Mouse (Mus musculus) C2C12 (cell line): ENCODE measurements around the gene Platr17.
A peak's percentile ranks its signal among the peaks of the same experiment; 100 is the strongest.

ENCODE experiments used
- CTCF ChIP-seq: IDR thresholded peaks from one replicate; pipeline ENCODE4 v1.5.1; 2011; ENCODE audit not compliant: control insufficient read depth, insufficient read depth, insufficient read length
- MAX ChIP-seq: IDR thresholded peaks from one replicate; pipeline ENCODE4 v1.6.1; 2011; ENCODE audit warnings: mild to moderate bottlenecking, control low read depth
- USF1 ChIP-seq: IDR thresholded peaks from one replicate; pipeline ENCODE4 v1.6.1; 2011; ENCODE audit warnings: low read depth, mild to moderate bottlenecking, control low read depth, moderate library complexity

GRCm38 (mm10) chr17:33924577-33925283, 19.8 kb downstream of the Platr17 start:
- TF ChIP-seq MAX (no peak), CTCF (peak; percentile 31), USF1 (no peak)
